Mouse (Mus musculus): Measurements from ENCODE around the gene Ccdc117. TPM values are rescaled to one million over a fixed set of nuclear protein-coding genes. Genes with fewer than 3 reads are reported as not detected.
"Not testable (repeated sequence)": the region's sequence is repeated elsewhere in the genome, so short reads cannot be mapped to it uniquely, and the experiment has no call there.

Gene Ccdc117
- polyA plus RNA-seq, 1 experiment = 1.2 TPM

GRCm38 (mm10) chr11:5540331-5540730 lies 1.7 kb downstream of the Ccdc117 start:
- Histone ChIP-seq H3K4me3 (replicated peaks) (peak overlapping the region; percentile 93), H3K27me3 (replicated peaks) (no peaks in the 10 kb centered on the region), H3K9me3 (no peaks in the 10 kb centered on the region), H3K4me1 (peaks cover 58% of the 10 kb centered on the region), H3K36me3 (replicated peaks; ENCODE audit: low read length) (peaks cover 38% of the 10 kb centered on the region)
- TF ChIP-seq GATA1 (IDR thresholded peaks at IDR 0.05; ENCODE audit: borderline replicate concordance, low read length) = no peak
- no peak for TF ChIP-seq FLI1 (IDR thresholded peaks at IDR 0.05; ENCODE audit: low read length)

GRCm38 (mm10) chr11:5537454-5537853 lies 4.5 kb downstream of the Ccdc117 start:
- H3K4me1 ChIP-seq = peaks cover 41% of the 10 kb centered on the region

GRCm38 (mm10) chr11:5533108-5533507 lies 8.9 kb downstream of the Ccdc117 start:
- Histone ChIP-seq H3K9me3 (no peaks in the 10 kb centered on the region), H3K4me1 (peaks cover 38% of the 10 kb centered on the region), H3K27me3 (replicated peaks) (no peaks in the 10 kb centered on the region), H3K4me3 (replicated peaks) (no peak overlapping the region), H3K36me3 (replicated peaks; ENCODE audit: low read length) (peaks cover 87% of the 10 kb centered on the region)
- TF ChIP-seq FLI1 (IDR thresholded peaks at IDR 0.05; ENCODE audit: low read length) = no peak
- no peak for TF ChIP-seq GATA1 (IDR thresholded peaks at IDR 0.05; ENCODE audit: borderline replicate concordance, low read length)

More at GRCm38 (mm10) chr11:5537454-5537853, 4.5 kb downstream of the Ccdc117 start:
- H3K27me3 ChIP-seq (replicated peaks); H3K9me3 ChIP-seq; H3K4me3 ChIP-seq (replicated peaks): not testable (repeated sequence)
- H3K36me3 ChIP-seq (replicated peaks; ENCODE audit: low read length) = peaks cover 66% of the 10 kb centered on the region

- Histone ChIP-seq H3K36me3 (replicated peaks; ENCODE audit: low read length) (peaks cover 96% of the 10 kb centered on the region), H3K4me3 (replicated peaks) (peak overlapping the region; percentile 25), H3K4me1 (peaks cover 42% of the 10 kb centered on the region), H3K27me3 (replicated peaks) (no peaks in the 10 kb centered on the region), H3K9me3 (no peaks in the 10 kb centered on the region)
- TF ChIP-seq FLI1 (IDR thresholded peaks at IDR 0.05; ENCODE audit: low read length) (no peak), GATA1 (IDR thresholded peaks at IDR 0.05; ENCODE audit: borderline replicate concordance, low read length) (no peak)
These were observed 11.3 kb downstream of the Ccdc117 start for GRCm38 (mm10) chr11:5530717-5531116.

GRCm38 (mm10) chr11:5530172-5530571 lies 11.8 kb downstream of the Ccdc117 start:
- TF ChIP-seq FLI1 (IDR thresholded peaks at IDR 0.05; ENCODE audit: low read length) (no peak), GATA1 (IDR thresholded peaks at IDR 0.05; ENCODE audit: borderline replicate concordance, low read length) (no peak)
- peaks cover 45% of the 10 kb centered on the region for H3K4me1 ChIP-seq
- no peaks in the 10 kb centered on the region for H3K9me3 ChIP-seq

GRCm38 (mm10) chr11:5528841-5529240 lies 13.1 kb downstream of the Ccdc117 start:
- Histone ChIP-seq H3K4me3 (replicated peaks) (no peak overlapping the region), H3K9me3 (no peaks in the 10 kb centered on the region), H3K4me1 (peaks cover 50% of the 10 kb centered on the region), H3K27me3 (replicated peaks) (no peaks in the 10 kb centered on the region), H3K36me3 (replicated peaks; ENCODE audit: low read length) (peaks cover 100% of the 10 kb centered on the region)
- TF ChIP-seq GATA1 (IDR thresholded peaks at IDR 0.05; ENCODE audit: borderline replicate concordance, low read length) = no peak
- no peak for TF ChIP-seq FLI1 (IDR thresholded peaks at IDR 0.05; ENCODE audit: low read length)

More at GRCm38 (mm10) chr11:5530172-5530571, 11.8 kb downstream of the Ccdc117 start:
- no peak overlapping the region for H3K4me3 ChIP-seq (replicated peaks)
- no peaks in the 10 kb centered on the region for H3K27me3 ChIP-seq (replicated peaks)
- H3K36me3 ChIP-seq (replicated peaks; ENCODE audit: low read length) = peaks cover 100% of the 10 kb centered on the region

GRCm38 (mm10) chr11:5527865-5528523 lies 14.0 kb downstream of the Ccdc117 start:
- no peak overlapping the region for H3K4me3 ChIP-seq (replicated peaks)
- TF ChIP-seq GATA1 (IDR thresholded peaks at IDR 0.05; ENCODE audit: borderline replicate concordance, low read length) = no peak
- no peak for TF ChIP-seq FLI1 (IDR thresholded peaks at IDR 0.05; ENCODE audit: low read length)
- peaks cover 53% of the 10 kb centered on the region for H3K4me1 ChIP-seq
- H3K9me3 ChIP-seq = no peaks in the 10 kb centered on the region
- peaks cover 100% of the 10 kb centered on the region for H3K36me3 ChIP-seq (replicated peaks; ENCODE audit: low read length)
- H3K27me3 ChIP-seq (replicated peaks) = no peaks in the 10 kb centered on the region

GRCm38 (mm10) chr11:5526573-5527439 lies 15.2 kb downstream of the Ccdc117 start:
- no peaks in the 10 kb centered on the region for H3K27me3 ChIP-seq (replicated peaks)
- no peak overlapping the region for H3K4me3 ChIP-seq (replicated peaks)
- TF ChIP-seq FLI1 (IDR thresholded peaks at IDR 0.05; ENCODE audit: low read length) (no peak), GATA1 (IDR thresholded peaks at IDR 0.05; ENCODE audit: borderline replicate concordance, low read length) (no peak)
- peaks cover 99% of the 10 kb centered on the region for H3K36me3 ChIP-seq (replicated peaks; ENCODE audit: low read length)
- no peaks in the 10 kb centered on the region for H3K9me3 ChIP-seq
- H3K4me1 ChIP-seq = peaks cover 59% of the 10 kb centered on the region

GRCm38 (mm10) chr11:5525418-5525817 lies 16.6 kb downstream of the Ccdc117 start:
- no peak overlapping the region for H3K4me3 ChIP-seq (replicated peaks)
- peaks cover 85% of the 10 kb centered on the region for H3K36me3 ChIP-seq (replicated peaks; ENCODE audit: low read length)
- TF ChIP-seq GATA1 (IDR thresholded peaks at IDR 0.05; ENCODE audit: borderline replicate concordance, low read length) (no peak), FLI1 (IDR thresholded peaks at IDR 0.05; ENCODE audit: low read length) (no peak)
- H3K27me3 ChIP-seq (replicated peaks) = no peaks in the 10 kb centered on the region
- H3K4me1 ChIP-seq = peaks cover 47% of the 10 kb centered on the region
- no peaks in the 10 kb centered on the region for H3K9me3 ChIP-seq

All from megakaryocyte, embryonic 14.5 days (primary cell).